Mouse (Mus musculus) heart, postnatal 36 days (tissue): ENCODE measurements at regions not wholly inside any gene's neighbourhood (a gene's known extent, or its start where the extent isn't known, plus 50 kb on each side); places are given as distances from the start of the nearest gene placed in this dataset.

Source experiments
- DNase-seq, 2 experiments: peaks; one replicate each; pipeline ENCODE4 v3.0.0; 2021 to 2022
- intact Hi-C: fragments of 180-260 bp; cut with DNase I; formaldehyde crosslinking; loops from one replicate; pipeline ENCODE4 v1.15.1; 2025

DNA sequence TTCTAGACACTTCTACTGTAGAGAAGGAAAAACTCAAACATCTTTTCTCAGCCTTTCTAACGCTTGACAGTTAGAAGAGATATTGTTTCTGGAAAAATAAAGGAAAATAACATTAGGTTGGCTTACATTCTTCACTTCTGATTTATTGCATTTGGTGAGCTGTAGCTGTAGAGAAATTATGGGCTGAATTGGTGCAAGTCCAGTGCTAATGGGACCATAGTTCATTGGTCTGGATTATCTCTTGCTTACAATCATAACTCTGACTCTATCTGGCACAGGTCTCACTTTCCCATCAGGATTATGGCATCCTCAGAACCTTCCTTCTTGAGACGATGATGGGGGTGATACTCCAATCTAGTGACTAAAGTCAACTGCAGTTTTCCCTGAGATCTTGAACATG, 937.7 kb upstream of the Lcorl start:
- no peak for DNase-seq
- intact Hi-C loops, result no loop called here

DNA sequence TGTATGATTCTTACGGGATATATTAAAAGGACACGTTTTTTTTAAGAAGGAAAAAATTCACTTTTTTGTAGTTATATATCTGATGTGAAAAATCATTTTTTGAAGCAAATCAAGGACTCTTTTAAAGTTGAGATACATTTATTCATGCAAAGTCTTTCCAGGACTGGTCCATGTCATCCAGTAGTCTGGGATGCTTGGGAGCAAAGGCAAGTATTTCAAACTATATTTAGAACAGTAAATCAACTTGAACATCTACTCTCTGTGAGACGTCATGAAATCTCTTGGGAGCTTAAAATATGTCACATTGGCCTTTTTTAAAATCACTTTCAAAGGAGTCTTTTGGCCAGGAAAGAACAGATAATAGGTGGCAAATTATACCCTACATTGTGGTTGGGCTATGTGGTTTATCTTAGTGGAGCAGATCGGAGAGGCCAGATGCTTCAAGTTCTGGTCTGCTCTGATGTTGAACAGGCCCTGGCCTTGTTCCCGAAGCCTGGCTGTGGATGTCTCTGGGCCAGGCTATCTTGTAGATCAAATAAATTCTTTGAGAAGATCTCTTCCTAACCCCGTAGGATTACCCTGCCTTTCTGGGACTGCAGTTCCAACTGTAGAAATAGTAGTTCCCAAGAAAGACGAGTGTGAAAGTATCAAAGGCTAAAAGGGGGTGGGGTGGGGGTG, 936.8 kb upstream of the Lcorl start:
- intact Hi-C loops, result no loop called here
- no peak for DNase-seq

DNA sequence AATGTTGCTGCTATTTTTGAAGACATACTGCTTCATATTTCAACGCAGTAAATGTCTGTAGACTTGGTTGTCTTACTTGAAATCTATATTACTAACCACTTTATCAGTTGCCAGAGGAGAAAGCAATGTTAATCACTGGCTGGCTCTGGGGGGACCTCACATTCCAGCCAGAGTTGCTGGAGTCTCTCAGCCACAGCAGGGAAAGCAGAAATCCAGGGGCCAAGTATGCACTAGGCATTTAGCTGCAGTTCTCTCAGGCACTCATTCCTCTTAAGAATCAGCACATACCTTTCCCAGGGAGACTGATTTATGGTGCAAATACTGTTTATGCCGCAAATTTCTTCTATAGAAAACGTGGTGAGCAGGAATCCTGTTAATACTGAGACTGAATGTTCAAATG, 933.6 kb upstream of the Lcorl start:
- no peak for DNase-seq
- intact Hi-C loops, result no loop called here

DNA sequence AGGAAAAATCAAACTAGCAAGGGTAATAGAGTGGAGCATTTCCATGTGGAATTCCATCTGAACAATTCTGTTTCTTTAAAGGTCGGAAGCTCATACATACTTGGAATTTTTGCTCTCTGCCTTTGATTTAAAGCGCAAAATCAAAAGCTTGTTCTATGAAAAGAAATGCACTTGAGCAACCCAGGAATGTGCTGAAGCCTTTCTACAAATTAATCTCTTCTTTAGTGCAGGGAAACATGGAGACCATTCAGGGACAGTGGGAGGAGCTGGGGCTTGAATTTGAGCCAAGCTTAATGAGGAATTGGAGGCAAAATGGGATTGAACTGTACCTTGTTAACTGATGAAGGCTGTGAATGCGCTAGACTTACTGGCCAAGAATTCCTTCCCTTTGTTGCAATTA, 933.1 kb upstream of the Lcorl start:
- no peak for DNase-seq
- intact Hi-C loops, result no loop called here

DNA sequence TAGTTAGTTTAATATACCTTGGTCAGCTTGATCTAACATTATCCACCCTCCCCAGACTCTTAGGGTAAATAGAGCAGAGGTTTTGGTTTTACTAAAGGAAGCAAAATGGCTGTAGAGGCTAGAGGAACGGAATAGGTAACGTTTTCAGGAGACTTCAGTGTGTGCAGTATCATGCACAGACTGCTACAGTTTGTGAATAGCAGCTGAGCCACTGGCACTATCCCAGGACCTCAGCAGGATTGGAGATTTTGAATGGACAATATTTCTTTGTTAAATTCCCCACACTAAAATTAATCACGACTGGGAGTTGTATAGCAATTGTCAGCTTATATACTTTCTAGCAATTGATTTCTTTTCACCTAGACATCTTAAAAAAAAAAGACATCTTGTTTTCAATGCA, 929.7 kb upstream of the Lcorl start:
- intact Hi-C loops, result no loop called here
- DNase-seq, result no peak

DNA sequence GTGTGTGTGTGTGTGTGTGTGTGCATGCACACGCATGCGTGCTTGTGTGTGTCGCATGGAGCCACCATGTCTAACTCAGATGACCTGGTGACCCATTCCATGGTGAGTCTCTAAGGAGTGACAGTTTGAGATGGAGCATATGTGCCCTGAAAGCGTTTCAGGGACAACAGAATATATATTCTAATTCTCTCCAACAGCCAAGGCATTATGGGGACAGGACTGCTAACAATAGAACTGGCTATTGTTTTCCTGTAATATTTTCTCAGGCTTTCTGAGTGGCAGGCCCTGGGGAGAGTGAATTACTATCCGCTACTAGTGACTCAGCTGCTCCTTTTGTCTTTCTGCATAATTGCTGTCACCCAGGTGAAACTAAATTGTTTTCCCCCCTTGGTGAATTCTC, 898.7 kb upstream of the Lcorl start:
- no peak for DNase-seq
- intact Hi-C loops, result no loop called here

DNA sequence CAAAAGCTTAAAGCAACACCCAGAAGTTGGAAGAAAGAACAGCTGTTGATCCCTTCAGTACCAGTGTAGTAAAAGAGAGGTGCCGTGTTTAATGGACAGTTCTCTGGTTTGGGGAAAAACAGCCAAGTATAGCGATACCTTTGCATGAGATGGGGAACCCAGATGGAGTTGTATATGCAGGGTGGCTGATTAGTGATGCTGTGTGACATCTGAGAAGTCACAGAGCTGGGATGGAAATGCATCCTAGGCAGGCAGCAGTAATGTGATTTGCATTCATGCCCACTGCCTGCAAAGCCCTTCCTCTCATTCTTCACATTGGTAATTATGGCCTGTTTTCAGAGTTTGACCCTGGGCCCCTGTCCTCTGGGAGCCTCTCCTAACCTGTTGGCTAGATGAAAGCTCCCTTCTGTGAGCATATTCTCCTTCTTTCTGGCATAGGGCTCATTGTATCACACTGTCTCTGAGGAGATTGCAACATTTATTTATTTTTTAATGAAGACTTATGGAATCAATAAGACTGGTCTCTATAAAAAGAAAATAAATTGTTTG, 882.7 kb upstream of the Lcorl start:
- intact Hi-C loops, result no loop called here
- DNase-seq, result no peak

DNA sequence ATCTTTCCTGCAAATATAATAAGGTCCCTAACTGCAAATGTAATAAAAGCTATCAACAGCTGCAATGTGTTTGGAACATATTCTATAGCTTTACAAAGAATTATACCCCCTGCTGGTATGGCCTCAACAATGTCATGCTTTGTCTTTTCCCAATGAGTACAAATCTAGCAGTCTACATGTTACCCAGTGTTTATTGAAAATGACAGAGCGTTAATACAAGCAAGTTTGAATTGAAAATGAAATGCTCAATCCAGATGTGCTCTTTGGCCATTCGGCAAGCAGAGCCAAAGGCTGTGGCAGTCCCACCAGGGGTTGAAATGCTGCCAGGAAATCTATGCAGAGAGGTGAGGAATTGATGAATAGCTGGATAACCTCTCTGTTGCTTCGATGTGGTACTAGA, 875.1 kb upstream of the Lcorl start:
- DNase-seq, result no peak
- intact Hi-C loops, result no loop called here

DNA sequence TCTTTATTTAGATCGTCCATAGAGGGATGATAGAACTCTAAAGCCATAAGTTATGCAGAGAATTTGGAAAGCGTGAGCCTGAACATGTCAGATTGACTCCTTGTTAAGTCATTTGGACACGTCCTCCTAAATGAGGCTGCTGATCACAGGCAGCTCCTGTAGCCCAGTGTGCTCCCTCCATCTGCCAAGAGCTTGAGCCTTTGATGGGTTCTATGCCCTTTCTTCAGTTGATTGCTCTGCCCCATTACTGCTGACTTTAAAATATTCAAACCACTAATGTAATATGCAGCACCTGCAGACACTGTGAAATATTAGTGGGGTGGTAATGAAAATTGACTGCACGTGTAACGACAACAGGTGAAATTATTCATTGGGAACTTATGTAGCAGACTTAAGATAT, 874.6 kb upstream of the Lcorl start:
- intact Hi-C loops, result no loop called here
- no peak for DNase-seq

DNA sequence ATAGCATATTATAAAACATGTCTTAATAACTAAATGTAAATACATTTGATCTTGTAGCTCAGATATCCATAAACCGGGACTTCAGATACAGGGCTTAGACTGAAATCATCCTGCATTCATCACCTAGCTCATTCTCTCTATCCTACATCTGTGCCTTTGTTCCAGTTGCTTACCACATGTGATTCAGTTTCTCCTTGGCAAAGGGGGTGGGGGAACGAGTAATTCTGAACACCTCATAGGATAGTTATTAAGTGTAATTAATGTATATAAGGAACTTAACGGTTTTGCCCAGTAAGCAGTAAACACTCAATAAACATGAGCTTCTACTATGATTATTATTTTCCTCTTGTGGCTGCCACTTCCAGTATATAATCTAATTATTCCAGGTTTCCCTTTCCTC, 873.9 kb upstream of the Lcorl start:
- intact Hi-C loops, result no loop called here
- no peak for DNase-seq

DNA sequence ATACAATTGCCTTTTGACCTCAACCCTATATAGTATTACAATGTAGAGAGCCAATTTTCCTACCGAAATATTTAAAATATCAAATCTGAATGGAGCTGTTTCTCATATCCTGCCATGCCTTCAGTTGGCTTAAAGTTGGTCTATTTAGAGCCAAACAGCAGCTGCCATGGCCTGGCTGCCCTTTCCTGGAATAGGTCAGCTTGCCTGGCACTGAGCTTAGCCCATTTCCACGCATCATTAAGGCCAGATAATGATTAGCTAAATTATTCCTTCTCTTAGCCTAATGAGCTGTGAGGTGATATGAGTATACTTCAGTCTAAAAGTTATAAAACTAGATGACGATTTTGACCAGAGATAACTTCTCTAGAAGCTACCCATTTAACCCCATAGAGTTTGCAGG, 852.2 kb upstream of the Lcorl start:
- no peak for DNase-seq

DNA sequence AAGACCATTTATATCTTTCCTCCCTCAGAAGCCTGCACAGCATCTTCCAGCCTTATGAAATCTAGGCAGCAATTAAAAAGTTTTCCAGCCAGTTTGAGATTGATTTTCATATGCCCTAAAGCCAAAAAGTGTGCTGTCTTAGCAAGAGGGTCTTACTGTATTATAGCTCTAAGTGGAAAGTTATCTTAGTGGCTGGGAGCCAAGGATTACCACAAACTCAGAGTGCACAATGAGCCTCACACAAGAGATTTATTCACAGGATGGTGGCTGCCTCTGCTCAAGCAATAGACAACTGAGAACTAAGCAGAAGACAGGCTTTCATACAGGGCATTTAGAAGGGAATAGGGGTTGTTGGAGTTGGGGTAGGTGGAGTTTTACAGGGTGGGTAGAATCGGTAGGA, 850.4 kb upstream of the Lcorl start:
- intact Hi-C loops, result no loop called here
- no peak for DNase-seq

More for the DNA sequence above, 852.2 kb upstream of the Lcorl start:
- intact Hi-C loops, result no loop called here

DNA sequence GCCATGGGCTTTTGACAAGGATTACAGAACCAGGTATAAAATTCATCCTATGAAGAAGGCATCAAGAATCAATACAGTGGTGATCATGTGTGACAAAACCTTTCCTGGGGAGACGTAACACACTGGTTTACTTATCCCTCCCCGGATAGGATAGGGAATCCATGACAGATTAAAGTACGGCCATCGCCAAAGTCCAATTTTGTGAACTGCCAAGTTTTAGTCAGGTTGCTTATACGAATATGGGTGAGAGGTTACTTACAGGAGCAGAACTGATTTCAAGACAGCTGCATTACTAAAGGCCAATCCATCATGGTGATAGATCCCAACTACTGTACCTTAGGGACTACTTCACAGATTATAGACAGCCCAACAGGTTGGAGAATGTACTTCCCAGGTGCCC, 849.6 kb upstream of the Lcorl start:
- intact Hi-C loops, result no loop called here
- no peak for DNase-seq

DNA sequence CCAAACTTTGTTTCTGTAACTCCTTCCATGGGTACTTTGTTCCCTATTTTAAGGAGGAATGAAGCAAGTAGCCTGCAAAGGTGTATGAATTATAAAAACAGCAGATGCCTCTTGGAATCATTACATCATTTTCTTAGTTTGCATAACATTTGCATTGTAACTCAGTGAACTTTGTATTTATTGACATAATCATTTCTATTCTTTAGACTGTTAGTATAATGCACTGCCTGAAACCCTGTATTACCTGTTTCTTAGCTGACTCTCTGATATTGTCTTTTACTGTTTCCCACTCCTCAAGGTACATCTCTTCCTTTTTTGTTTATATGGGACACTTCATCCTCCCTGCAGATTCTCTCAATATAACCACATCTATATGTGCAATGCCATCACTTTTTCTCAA, 820.6 kb upstream of the Lcorl start:
- no peak for DNase-seq
- intact Hi-C loops, result no loop called here

DNA sequence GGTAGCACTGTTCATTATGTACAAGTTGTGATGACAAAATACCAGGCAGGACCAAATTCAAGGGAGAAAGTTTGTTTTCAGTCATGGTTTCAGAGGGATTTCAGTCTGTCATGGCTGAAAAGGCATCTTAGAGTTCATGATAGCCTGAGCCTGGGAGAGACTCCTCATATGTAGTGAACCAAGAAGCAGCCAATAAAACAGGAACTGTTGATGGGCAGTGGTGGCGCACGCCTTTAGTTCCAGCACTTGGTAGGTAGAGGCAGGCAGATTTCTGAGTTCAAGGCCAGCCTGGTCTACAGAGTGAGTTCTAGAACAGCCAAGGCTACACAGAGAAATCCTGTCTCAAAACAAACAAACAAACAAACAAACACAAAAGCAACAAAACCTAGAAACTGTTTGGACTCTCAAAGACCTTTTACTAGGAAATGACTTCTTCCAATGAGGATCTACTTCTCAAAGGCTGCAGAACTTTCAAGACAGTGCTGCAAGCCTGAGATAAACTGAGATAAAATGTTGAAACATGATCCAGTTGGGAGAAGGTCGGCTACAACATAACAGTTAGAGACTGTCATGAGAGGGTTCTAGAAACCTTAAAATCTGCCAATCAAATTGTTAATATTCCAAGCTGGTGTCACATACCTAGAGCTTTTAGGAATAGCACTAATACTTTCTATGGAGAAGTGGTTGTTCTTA, 817.5 kb upstream of the Lcorl start:
- intact Hi-C loops, result no loop called here
- DNase-seq, result no peak

DNA sequence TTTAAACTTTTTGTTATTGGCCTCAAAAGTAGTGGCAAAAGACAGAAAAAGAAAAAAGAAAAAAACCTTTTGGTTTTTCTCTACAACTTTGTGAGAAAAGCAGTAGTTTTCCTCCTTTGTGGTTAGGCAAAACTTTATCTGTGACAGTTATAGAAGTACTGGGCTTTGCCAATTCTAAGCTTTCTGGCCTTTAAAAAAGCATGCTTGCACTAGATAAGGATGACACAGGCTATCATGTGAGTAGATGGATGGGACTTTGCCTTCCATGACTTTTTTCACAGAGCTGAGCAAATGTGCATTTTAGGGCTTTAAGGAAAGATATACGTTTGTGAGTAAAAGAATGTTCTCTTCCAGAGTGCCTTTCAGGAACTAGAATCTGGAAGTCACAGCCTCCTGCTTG, 816.0 kb upstream of the Lcorl start:
- no peak for DNase-seq
- intact Hi-C loops, result no loop called here

DNA sequence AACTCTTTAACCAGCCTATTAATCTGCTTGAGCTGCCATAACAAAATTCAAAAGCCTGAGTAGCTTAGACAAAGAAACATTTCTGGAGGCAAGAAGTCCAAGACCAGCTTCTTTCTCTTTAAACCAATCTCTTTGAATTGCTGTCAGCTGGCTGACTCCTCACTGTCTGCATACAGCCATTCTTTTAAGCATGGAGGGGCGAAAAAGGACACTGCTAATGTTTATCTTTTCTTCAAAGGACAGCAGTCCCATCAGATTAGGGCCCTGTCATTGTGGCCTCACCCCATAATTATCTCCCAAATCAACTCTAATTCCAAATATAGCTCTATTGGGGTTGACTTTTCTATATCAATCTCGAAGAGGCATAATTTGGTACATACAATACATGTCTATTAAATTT, 813.1 kb upstream of the Lcorl start:
- intact Hi-C loops, result no loop called here
- no peak for DNase-seq

DNA sequence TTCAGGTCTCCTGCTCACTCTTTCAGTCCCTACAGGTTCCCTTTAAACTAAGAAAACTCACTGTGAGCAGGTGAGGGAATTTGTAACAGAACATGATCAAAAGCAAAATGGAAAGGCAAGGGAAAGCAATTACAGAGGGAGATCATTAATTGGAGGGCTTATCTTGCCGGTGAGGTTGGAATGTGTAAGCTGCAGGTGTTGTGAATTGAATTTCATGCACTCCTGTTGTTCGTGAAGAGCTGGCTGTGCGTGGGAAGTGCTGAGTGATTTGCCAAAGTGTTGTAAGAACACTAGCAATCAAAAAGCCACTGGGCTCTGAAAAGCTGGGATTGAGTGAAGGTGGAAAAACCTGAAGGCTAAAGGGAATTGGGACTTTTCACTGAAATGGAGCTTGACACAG, 808.8 kb upstream of the Lcorl start:
- intact Hi-C loops, result no loop called here
- DNase-seq, result no peak

DNA sequence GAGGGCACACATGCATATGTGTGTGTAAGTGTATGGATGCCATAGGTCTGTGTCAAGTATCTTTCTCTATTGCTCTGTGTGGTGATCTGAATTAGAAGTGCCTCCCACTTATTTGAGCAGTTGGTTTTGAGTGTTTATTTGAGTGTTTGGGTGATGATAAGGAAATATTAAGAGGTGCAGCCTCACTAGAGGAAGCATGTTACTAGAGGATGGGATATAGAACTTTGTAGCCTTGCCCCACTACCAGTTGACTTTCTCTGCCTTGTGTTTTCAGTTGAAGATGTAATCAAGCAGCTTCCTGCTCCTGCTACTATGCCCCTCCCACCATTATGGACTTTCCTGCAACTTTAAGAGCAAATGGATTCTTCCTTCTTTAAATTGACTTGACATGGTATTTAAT, 799.6 kb upstream of the Lcorl start:
- intact Hi-C loops, result no loop called here

DNA sequence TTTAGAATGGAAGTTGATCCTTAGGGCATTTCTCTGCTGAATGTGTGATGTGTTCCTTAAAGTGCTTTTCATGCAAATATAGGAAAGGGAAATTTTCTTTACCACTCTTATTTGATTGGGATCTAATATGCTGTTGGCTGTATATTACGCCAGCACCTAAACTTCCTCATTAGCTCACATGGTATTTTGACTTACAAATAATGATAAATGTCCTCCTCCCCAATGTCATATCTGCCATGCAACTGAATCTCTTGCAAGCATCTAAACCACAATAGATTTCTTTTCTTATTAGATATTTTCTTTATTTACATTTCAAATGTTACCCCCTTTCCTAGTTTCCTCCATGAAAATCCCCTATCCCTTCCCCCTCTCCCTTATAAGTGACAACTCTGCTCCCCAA, 796.8 kb upstream of the Lcorl start:
- intact Hi-C loops, result no loop called here

More for the DNA sequence above, 799.6 kb upstream of the Lcorl start:
- DNase-seq, result no peak

DNA sequence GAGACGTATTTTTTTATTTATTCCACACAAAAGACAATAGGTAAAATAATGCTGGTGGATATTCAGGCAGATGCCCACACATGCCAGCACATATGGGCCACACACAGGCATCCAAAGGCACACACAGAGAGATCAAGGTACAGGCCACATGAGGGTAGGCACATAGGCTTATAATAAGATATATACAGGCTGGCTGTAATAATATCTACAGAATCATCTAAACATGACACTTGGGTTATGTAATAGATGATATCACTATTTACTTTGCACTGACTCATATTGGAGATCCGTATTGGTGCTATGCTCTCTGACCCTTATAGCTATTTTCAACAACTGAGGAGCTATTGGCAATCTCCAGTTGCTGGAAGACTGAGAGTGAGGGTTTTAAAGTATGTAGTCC, 785.6 kb upstream of the Lcorl start:
- DNase-seq, result no peak
- intact Hi-C loops, result no loop called here

More for the DNA sequence above, 796.8 kb upstream of the Lcorl start:
- no peak for DNase-seq

DNA sequence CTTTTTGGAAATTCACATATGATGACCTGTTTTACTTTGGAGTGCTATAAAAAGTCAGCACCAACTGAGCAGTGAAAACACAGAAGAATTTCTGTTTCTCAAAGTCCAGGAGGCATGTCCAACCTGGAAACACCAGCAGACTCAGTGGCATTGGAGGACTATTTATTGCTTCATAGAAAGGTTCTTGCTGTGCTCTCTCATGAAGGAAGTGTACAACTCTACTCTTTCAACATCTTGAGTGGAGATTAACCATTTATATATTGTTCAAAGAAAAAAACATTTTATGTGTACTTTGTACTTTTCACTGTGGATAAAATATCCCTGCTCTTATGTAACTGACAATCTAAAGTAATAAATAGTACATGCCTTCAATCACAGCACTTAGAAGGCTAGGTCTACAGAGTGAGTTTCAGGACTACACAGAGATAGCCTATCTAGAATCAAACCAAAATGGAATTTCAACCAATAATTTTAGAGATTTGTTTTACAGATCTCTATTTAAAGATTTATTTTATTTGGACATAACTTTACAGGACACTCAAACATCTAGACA, 777.8 kb upstream of the Lcorl start:
- no peak for DNase-seq
- intact Hi-C loops, result no loop called here
